Mouse (Mus musculus) A20 (cell line): ENCODE measurements around the gene Tas2r114.
A peak's percentile ranks its signal among the peaks of the same experiment; 100 is the strongest.

Experiments
- DNase-seq: peaks from one replicate; pipeline ENCODE4 v3.0.0-alpha.2; 2011; ENCODE audit warnings: low read depth, low spot score

The Tas2r114 gene

DNA sequence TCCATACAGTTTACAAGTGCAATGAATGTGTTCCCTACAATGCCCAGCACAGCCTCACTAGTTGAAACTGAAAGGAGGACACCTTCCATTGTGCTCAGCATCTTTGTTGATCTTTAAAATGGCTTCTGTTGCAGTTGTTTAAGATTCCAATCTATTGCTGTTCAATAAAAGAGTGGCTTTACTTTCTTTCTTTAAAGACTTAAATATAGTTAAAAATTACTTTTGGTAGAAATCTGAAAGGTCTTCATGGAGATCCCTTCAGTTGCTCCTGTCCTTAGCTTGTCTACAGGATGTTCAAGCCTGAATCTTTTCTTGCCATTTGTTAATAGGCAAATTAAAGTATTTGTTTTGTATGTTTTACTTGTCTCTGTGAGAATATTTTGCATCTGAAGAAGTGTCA, at the start of gene Tas2r114:
TSS of gene Tas2r114 (minus strand) at position 101 of the 400 bp plus-strand sequence.
- no peak for DNase-seq

DNA sequence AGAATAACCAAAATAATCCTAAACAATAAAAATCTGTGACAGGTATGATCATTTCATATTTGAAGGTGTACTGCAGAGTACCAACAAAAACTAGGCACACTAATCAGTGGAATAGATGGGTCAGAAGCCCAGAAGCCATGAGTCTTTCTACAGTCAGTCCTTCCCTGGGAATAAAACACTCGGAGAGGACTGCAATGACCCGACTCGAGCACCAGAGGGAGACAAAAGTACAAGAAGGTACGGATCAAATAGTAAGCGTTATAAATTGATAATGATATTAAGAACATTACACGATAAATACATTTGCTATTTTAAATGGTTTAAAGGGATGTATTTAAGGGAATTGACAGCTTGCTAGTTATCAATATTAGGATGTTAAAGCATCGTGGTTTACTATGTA, 22.9 kb upstream of the Tas2r114 start:
- peak; percentile 1 for DNase-seq

DNA sequence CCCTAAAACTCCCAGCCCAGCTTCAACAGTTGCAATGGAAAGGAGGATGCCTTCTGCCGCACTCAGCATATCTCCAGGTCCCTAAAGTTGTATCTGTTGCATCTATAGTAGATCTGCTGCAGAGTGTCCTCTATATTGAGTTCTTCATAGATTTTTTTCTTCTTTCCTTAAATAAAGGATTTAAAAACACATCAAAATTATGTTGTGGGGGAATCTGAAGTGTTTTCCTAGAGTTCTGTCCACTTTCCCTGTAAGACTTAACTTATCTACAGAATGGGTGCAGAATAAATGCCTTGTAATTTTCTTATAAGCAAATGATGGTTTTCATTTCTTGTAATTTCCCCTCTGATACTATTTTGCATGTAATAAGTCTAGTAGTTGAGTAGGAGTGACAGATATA, 2.5 kb downstream of the Tas2r114 start, which contains the start of gene Tas2r105:
TSS of gene Tas2r105 (minus strand) at position 101 of the 400 bp plus-strand sequence.
- no peak for DNase-seq

DNA sequence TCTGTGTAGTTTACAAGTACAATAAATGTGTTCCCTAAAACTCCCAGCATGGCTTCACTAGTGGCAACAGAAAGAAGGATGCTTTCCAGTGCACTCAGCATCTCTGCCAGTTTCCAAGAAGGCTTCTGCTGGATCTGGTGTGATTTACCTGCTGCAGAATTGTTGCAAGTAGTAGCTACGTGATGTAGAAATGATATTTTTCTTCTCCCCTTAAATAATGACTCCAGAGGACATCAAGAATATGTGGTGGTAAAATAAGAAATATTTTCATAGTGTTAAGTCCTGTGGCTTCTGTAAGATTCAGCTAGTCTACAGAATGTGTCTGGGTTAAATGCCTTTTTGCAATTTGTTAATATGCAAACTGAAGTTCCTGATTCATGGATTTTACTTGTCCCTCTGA, 4.2 kb downstream of the Tas2r114 start, which contains the start of gene Tas2r104:
TSS of gene Tas2r104 (minus strand) at position 101 of the 400 bp plus-strand sequence.
- no peak for DNase-seq

DNA sequence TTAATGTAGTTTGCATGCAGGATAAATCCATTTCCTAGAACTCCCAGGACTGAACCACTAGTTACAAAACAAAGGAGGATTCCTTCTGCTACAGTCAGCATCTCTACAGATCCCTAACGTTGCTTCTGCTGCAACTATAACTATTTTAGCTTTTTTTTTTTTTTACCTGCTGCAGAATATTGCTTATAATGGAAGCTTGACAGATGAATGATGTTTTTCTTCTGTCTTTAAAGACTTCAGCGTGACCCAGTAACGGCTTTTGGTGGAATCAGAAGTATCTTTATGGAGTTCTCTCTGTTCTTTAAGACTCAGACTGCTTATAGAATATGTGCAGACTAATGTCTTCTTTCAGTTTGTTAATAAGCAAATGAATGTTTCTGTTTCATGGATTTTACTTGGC, 11.1 kb downstream of the Tas2r114 start, which contains the start of gene Tas2r106:
TSS of gene Tas2r106 (minus strand) at position 101 of the 400 bp plus-strand sequence.
- no peak for DNase-seq

DNA sequence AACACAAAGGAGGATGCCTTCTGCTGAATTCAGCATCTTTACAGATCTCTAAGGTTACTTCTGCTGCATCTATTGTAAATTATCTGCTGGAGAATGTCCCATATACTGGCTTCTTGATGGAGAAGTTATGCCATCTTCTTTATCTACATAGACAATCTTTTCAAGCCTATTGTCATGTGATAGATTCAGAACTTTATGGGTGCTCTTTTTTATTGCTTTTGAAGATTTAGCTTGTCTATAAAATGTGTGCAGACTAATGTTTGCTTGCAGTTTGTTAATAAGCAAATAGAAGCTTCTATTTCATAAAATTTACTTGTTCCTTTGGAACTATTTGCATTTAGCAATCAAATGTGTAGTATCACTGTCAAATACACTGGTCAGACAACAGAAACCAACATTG, 29.8 kb downstream of the Tas2r114 start, which contains the start of gene Tas2r107:
TSS of gene Tas2r107 (minus strand) at position 101 of the 400 bp plus-strand sequence.
- DNase-seq, result no peak
